Mouse (Mus musculus) cerebellum, adult 9-10 months (tissue): ENCODE results near the gene Cntnap5a.

Source experiments
- DNase-seq: peaks from one replicate; pipeline ENCODE4 v3.0.0; 2022

The Cntnap5a gene

DNA sequence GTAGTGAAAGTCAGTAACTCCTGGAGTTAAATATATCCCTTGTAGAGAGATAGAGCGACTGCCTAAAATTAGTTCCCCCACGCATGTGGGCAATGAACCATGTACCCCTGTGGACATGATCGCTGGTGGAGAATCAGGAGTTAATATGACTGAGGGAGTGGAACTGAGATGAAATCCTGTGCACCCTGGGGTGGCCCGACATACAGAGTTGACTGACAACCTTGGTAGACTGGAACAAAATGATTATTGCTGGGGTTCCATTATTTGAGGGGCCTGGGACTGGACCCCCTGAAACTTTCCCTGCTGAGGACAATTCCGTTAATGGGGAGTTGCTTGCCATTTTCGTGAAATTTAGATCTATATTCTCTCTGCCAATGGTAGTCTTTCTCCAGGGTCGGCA lies 683.0 kb downstream of the Cntnap5a start:
- DNase-seq, result no peak

GRCm38 (mm10) chr1:116370817-116371216 lies 686.3 kb downstream of the Cntnap5a start:
- no peak for DNase-seq

DNA sequence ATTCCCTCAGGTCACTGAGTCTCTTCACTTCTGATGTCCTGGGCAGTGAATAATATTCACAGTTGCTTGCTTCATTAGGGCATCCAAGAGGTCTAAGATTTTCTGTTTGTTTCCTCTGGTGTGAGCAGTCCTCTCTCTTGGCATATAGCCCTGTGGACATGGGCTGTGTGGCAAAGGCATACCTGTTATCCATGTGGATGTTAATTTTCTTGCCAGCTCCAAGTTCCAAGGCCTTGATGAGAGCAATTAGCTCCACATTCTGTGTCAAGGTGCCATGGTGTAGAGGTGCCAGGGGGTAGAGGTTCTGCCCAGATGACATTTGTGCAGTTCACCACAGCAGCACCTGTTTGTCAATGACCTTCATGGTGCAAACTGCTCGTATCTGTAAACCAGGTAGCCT lies 689.0 kb downstream of the Cntnap5a start:
- no peak for DNase-seq

- DNase-seq, result no peak
These were observed 707.8 kb downstream of the Cntnap5a start for GRCm38 (mm10) chr1:116392390-116392789.

GRCm38 (mm10) chr1:116401996-116402656 lies 717.6 kb downstream of the Cntnap5a start:
- DNase-seq, result no peak

DNA sequence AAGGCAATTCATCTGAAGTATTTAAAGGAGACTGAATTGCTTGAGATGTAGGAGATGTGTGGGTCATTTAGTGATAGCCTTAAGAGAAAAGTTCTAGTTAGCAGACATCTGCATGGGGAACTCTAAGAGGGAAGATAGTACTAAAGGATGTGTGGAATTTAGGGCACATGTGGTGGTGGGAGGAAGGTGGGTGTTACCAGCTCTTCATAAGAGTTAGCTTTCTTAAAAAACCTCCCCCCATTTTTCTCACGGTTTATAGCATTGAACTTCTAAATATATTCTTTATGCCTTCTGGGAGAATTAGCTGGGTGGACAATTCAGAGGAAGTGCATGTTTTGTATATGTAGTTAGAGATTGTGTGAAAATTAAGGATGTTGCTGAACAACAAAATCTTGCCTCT lies 725.3 kb downstream of the Cntnap5a start:
- DNase-seq, result no peak

DNA sequence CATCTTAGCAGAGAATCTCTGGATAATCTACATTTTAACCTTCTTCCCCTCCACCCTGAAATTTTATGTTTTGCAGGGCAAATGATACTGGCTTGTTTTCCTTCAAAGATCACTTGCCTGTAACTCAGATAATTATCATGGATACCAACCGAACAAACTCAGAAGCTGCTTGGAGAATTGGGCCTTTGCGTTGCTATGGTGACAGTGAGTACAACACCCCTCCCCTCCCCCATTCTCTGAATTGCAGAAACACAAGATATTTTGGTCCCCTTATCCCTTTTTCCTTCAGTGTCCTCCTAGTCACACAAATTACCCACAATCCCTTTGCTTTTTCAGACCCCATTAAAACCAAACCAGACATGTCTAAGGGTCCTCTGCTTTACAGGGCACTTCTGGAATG lies 743.8 kb downstream of the Cntnap5a start:
- no peak for DNase-seq

GRCm38 (mm10) chr1:116455115-116455717 lies 770.7 kb downstream of the Cntnap5a start:
- no peak for DNase-seq

DNA sequence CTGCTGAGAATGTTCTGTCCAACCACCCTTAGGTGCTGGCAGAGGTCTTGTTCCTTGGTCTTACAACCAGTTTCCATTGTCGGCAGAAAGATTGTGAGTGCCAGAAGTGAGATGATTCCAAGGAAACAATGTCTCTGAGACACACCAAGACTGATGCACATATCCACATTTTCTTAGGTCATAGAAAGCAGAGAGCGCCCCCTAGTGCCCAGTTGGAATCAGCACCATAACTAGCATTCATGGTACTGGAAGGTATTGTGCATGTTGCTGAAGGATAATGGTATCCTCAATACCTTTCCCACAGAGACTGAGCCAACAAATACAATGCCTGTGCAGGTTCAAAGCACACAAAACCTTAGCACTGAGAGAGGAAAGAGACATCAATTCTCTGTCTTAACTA lies 793.1 kb downstream of the Cntnap5a start:
- peak; percentile 8 for DNase-seq

DNA sequence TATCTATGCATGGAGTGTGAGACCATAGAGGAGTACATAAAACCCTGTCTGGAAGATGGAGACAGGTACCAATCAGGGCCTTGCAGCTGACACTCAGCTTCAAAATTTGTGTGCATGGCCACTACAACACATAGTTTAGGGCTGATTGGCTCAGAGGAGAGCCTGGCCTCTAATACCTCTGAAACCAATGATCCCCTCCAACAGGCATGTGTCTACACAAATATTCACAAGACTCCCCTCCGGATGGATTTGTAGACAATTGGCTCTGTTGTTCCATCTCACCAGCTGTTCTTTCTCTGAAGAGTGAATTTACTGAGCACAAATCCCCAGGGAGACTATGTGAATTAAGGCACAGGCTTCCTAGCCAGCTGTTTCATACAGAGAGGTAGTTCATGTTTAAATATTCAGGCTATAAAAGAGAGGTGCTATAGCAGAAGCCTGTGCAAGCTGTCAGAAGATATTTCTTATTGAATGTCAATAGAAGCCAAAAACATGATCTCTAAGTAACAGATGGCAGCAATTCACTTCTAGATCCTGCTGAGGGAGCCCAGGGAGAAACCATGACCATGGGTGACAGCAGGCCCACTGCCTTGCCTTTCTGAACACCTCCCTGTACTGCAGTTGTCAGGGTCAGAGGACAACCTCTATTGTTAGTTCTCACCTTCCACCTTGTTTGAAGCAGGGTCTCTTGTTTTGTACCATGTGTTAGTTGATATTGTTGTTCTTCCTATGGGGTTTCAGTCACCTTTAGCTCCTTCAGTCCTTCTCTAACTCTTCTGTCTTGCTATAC lies 804.4 kb downstream of the Cntnap5a start:
- DNase-seq, result no peak

DNA sequence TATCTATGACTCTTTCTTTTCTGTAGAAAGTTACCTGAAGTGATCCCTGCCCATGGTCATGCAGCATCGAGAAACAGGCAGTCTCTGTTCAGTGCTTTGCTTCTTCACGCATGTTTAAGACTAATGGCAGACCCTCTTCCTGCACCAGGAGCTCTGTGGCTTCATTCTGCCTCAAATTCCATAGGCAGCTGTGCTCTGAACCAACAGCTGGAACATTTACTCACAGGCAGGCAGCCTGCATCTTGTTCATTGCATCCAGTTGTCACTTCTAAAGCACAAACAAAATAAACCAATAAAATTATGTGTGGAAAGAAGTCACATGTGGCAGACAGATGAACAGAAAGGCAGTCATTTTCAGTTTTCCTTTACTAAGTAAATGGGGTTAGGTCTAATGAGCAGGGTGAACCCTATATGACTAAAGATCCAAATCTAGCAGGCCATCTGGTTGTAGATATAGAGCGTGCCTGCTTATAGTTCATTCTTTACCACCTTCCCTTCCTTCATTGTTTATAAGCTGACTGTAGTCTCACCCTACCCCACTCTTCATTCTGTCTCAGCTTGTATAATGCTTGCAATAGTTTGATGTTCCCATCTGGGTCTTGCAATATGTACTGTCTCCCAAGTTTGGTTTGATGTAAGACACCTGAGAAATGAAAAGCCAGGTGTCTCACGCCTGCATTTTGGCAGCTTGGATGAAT lies 893.6 kb downstream of the Cntnap5a start:
- DNase-seq, result no peak

DNA sequence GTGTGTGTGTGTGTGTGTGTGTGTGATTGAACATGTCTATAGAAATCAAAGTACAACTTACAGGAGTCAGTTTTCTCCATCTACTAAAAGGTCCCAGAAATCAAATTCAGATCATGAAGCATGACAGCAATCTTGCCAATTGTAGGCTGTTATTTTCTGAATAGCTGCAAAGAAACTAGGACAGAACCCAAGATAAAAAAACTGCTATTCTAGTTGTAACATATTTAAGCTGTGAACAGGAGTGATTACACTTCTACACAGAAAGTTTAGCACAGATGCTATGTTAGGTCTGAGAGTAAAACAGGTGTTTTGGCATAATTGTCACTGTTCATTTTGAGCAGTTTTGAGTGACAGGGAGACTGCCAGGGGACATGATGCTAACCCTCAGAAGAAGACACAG lies 931.7 kb downstream of the Cntnap5a start:
- DNase-seq, result no peak
